Mouse (Mus musculus) heart, postnatal 0 days (tissue): ENCODE measurements at regions not wholly inside any gene's neighbourhood (a gene's known extent, or its start where the extent isn't known, plus 50 kb on each side); places are given as distances from the start of the nearest gene placed in this dataset.

ENCODE experiments used
- ATAC-seq: fragments of 200-750 bp; cut with Nextera tagmentation; 2 replicates; pipeline ENCODE4 v1.8.0; 2017; ENCODE audit warnings: low read depth, moderate number of reproducible peaks, moderate library complexity; ENCODE audit not compliant: insufficient read depth
- DNase-seq: peaks from one replicate; pipeline ENCODE4 v3.0.0-alpha.2; 2016; ENCODE audit warnings: low spot score
- H3K27ac ChIP-seq: fragments of 300-500 bp; sonication (generic); 2 replicates; pipeline ENCODE4 v1.5.1; 2014; ENCODE audit warnings: low read depth, mild to moderate bottlenecking
- H3K27me3 ChIP-seq: fragments of 300-500 bp; sonication (generic); 2 replicates; pipeline ENCODE4 v1.6.1; 2014; ENCODE audit warnings: low read length, mixed read lengths; ENCODE audit not compliant: control insufficient read depth, insufficient read depth
- H3K36me3 ChIP-seq: fragments of 300-500 bp; sonication (generic); replicated peaks from 2 replicates; pipeline ENCODE4 v1.6.1; 2014; ENCODE audit warnings: low read length, mixed read lengths; ENCODE audit not compliant: control insufficient read depth, insufficient read depth
- H3K4me1 ChIP-seq: fragments of 300-500 bp; sonication (generic); 2 replicates; pipeline ENCODE4 v1.6.1; 2014; ENCODE audit warnings: antibody characterized with exemption; ENCODE audit not compliant: control insufficient read depth, insufficient read depth
- H3K4me2 ChIP-seq: fragments of 300-500 bp; sonication (generic); 2 replicates; pipeline ENCODE4 v1.6.1; 2014; ENCODE audit warnings: low read depth, mild to moderate bottlenecking, low read length, moderate library complexity
- H3K4me3 ChIP-seq: fragments of 300-500 bp; sonication (generic); 2 replicates; pipeline ENCODE4 v1.5.1; 2014; ENCODE audit warnings: low read depth, low read length
- H3K9ac ChIP-seq: fragments of 300-500 bp; sonication (generic); replicated peaks from 2 replicates; pipeline ENCODE4 v1.6.1; 2014; ENCODE audit warnings: low read depth, low read length, mixed read lengths
- H3K9me3 ChIP-seq: fragments of 300-500 bp; sonication (generic); replicated peaks from 2 replicates; pipeline ENCODE4 v1.6.1; 2016; ENCODE audit warnings: low read length; ENCODE audit not compliant: control insufficient read depth
- CTCF ChIP-seq: IDR thresholded peaks from 2 replicates; pipeline ENCODE4 v1.5.1; 2016; ENCODE audit warnings: antibody characterized with exemption, control low read depth, low read depth
- EP300 ChIP-seq: IDR thresholded peaks from 2 replicates; pipeline ENCODE4 v1.6.1; 2016; ENCODE audit warnings: antibody characterized with exemption, low read depth
- WGBS: fragments of 180-500 bp; shearing (Covaris S2); extraction: QIAGEN DNeasy Blood & Tissue Kit; methylation state at CpG from one replicate; pipeline ENCODE4 v1.1.7; 2014; 5-methylcytosine and 5-hydroxymethylcytosine counted together

DNA sequence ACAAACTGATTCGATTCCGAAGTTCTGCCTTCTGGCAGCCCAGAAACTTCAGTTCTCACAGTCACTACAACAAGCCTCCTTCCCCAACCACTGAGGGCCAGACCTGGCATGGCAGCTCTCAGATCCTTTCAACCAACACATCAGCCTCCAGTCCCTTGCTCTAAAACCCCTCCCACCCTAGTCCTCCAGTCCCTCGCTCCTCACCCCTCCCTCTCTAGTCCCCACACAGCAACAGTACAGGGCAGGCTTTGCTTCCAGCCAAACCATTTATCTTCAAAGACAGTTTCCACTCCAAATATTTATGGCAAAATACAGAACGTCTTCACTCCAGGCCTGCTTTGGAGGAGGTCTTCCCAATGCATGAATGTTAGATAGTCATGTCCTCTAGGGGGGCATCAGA lies 147.9 kb downstream of the Bcl11b start:
- H3K4me2 ChIP-seq = no peak overlapping the region
- no peaks in the 10 kb centered on the region for H3K4me1 ChIP-seq
- no peak overlapping the region for H3K27ac ChIP-seq
- no peak for DNase-seq
- no peak for ATAC-seq
- H3K27me3 ChIP-seq = no peaks in the 10 kb centered on the region
- TF ChIP-seq CTCF (no peak), EP300 (no peak)
- H3K9me3 ChIP-seq = no peaks in the 10 kb centered on the region
- no peak overlapping the region for H3K4me3 ChIP-seq
- 76% methylated on average over 4 of the region's 4 CpGs for WGBS
- H3K36me3 ChIP-seq = no peaks in the 10 kb centered on the region
- no peak overlapping the region for H3K9ac ChIP-seq

GRCm38 (mm10) chr12:107856421-107857043 lies 146.9 kb downstream of the Bcl11b start:
- Histone ChIP-seq H3K4me2 (no peak overlapping the region), H3K9ac (no peak overlapping the region), H3K36me3 (no peaks in the 10 kb centered on the region), H3K9me3 (no peaks in the 10 kb centered on the region), H3K4me1 (no peaks in the 10 kb centered on the region), H3K27me3 (no peaks in the 10 kb centered on the region), H3K27ac (no peak overlapping the region), H3K4me3 (no peak overlapping the region)
- no peak for TF ChIP-seq CTCF
- TF ChIP-seq EP300 = no peak
- 74% methylated on average over 6 of the region's 6 CpGs for WGBS
- no peak for DNase-seq
- ATAC-seq = no peak

DNA sequence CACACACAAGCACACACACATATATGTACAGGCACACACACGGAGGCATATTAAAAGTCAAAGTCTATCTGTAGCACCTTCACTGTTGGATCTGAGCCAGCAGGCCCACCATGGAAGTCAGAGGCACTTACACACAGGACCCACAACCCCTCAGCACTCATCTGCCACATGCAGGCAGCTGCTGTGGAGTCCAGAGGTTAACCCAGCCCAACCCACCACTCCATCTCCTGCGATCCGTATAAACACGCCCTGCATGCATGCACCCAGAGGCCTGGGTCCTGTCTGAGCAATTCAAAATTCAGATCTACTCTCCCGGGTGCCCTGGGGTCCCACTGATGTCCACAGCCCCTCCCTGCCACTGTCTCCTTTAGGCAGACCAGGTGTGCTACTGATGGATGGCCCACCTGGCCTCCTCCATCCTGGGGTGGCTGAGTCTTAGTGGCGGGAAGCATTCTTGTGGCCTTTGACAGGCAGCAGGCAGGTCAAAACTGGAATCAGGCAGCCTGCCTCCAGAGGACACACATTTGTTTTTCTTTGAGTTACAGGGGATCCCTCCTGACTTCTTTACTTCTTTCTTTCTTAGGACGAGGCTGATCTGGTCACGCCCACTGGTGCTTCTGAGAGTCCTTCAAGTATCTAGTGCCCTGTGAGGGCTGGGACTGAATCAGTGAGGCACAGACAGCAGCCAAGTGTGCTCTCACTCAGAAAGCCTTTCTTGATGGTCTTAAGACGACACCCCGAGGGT lies 144.7 kb downstream of the Bcl11b start:
- Histone ChIP-seq H3K4me1 (no peaks in the 10 kb centered on the region), H3K36me3 (no peaks in the 10 kb centered on the region), H3K9ac (no peak overlapping the region), H3K4me3 (no peak overlapping the region), H3K9me3 (no peaks in the 10 kb centered on the region), H3K27me3 (no peaks in the 10 kb centered on the region), H3K4me2 (no peak overlapping the region), H3K27ac (no peak overlapping the region)
- TF ChIP-seq EP300 = no peak
- no peak for TF ChIP-seq CTCF
- WGBS = 65% methylated on average over 10 of the region's 10 CpGs
- no peak for ATAC-seq
- DNase-seq = no peak

- no peaks in the 10 kb centered on the region for H3K9me3 ChIP-seq
- no peak overlapping the region for H3K4me2 ChIP-seq
- no peaks in the 10 kb centered on the region for H3K27me3 ChIP-seq
- no peak overlapping the region for H3K27ac ChIP-seq
- no peak overlapping the region for H3K9ac ChIP-seq
- WGBS = 21% methylated on average over 8 of the region's 8 CpGs
- H3K4me3 ChIP-seq = no peak overlapping the region
- ATAC-seq = no peak
- H3K4me1 ChIP-seq = no peaks in the 10 kb centered on the region
- no peaks in the 10 kb centered on the region for H3K36me3 ChIP-seq
- DNase-seq = no peak
- TF ChIP-seq EP300 (no peak), CTCF (no peak)
These were observed 143.7 kb downstream of the Bcl11b start for GRCm38 (mm10) chr12:107859750-107860149.

- no peak for DNase-seq
- H3K27me3 ChIP-seq = no peaks in the 10 kb centered on the region
- no peaks in the 10 kb centered on the region for H3K9me3 ChIP-seq
- no peak overlapping the region for H3K9ac ChIP-seq
- no peaks in the 10 kb centered on the region for H3K4me1 ChIP-seq
- no peak for TF ChIP-seq EP300
- TF ChIP-seq CTCF = no peak
- no peak overlapping the region for H3K4me3 ChIP-seq
- no peak overlapping the region for H3K4me2 ChIP-seq
- ATAC-seq = no peak
- no peak overlapping the region for H3K27ac ChIP-seq
- no peaks in the 10 kb centered on the region for H3K36me3 ChIP-seq
- WGBS = 67% methylated on average over 6 of the region's 6 CpGs
These were observed 143.0 kb downstream of the Bcl11b start for GRCm38 (mm10) chr12:107860358-107860757.
